Mouse (Mus musculus) subcutaneous adipose tissue, adult 2 months (tissue): ENCODE results near the gene Sephs2. TPM values are rescaled to one million over a fixed set of nuclear protein-coding genes. Genes with fewer than 3 reads are reported as not detected.

Source experiments
- polyA plus RNA-seq: library from polyadenylated mRNA; depleted of rRNA; stranded (reverse); fragments of >200 nt; gene quantifications from 2 replicates; pipeline ENCODE4 v1.2.3, GENCODE M21; 2012; ENCODE audit warnings: low replicate concordance; rRNA removed

Gene Sephs2
- polyA plus RNA-seq = 30.3 and 33.1 TPM in 2 replicates

DNA sequence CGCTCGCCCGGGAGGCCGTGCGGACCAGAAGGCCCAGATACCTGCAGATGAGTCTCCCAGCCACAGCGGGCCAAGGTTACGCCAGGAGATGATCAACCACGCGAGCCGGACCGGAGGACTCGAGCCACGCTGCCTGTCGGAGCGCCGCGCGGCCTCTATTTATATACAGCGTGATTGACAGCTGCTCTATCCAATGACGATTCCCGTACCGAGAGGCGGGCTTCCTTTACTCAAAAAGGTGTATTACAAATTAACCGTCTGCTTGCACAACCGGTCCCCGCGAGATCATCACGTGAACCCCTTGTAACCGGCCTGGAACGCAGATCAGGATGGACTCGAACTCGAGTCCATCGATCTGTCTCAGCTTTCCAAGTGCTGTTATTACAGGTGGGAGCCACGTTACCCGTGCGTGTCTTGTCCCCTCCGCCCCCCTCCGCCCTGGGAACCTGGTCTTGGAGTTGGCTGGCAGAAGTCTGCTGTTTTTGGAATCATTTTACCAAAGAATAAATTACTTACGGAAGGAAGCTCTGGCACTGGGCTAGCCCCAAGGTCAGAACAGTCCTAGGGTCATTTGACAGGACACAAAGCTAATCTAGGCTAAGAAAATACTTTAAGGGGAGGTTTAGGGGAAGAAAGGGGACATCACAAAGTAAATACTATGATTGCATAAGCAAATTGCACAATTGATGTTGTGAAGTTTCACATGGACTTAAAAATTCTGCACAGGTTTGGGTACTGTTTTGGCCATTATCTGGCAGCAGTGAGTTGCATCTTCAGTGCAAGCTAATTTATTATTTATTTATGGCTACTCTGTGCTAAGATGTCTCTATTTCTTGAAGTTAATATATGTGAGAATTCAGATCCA, at the start of gene Sephs2:
TSS of gene Sephs2 (minus strand) at position 131 of the 865 bp plus-strand sequence.

DNA sequence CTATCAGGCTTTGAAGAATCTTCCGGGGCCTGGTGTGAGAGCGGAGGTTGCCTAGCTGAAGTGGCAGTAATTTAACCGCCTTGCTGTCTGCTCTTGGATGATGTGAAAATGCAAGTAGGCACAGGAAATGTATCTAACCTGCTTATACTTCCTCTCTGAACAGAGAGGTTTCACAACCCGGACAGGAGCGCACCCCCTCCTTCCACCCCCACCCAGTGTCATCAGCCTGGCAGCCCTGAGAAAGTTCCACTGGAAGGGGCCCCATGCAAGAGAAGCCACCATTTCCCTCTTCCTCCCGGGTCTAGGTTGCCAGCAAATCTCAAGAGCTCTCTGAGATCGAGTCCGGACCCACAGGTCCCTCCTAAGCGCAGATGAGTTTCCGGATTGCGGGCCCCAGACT, 22.2 kb upstream of the Sephs2 start, which contains the start of gene Itgal:
TSS of gene Itgal (plus strand) at position 163 of the 400 bp plus-strand sequence.

DNA sequence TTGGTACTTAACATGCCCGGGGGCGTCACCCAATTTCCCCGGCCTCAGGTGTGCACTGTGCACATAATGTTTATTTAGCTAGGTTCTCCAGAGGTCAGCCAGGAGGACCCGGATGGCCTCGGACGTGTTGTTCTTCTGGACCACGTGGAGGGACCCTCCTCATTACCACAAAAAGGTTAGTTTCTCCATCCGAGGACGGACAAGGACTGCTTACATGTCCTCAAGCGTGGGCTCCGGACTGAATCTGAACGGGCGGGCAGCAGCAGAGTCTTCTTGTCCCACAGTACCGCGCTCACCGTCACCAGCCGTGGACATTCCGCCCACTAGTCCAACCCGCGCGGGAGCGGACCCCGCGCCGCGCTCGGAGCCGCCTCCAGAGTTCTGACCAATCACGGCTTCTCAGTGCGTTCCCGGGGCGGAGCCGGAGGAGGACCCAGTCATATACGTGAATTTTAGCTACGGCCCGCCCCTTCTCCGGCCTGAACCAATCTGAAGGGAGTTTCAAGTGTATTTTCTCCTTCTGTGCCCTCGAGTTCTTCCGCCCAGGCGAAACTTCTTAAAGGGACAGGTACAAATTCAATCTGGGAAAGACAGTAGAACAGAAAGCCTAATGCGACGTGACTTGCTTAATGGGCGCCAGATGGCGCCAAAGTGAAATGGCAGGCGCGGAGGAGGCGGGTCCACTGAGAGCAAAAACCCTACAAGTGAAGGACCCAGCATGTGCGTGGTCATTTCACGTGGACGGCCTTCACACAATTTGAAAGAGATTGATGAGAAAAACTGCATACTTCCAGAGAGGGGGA, 13.3 kb downstream of the Sephs2 start, which contains the start of gene Dctpp1:
TSS of gene Dctpp1 (minus strand) at position 401 of the 803 bp plus-strand sequence.

DNA sequence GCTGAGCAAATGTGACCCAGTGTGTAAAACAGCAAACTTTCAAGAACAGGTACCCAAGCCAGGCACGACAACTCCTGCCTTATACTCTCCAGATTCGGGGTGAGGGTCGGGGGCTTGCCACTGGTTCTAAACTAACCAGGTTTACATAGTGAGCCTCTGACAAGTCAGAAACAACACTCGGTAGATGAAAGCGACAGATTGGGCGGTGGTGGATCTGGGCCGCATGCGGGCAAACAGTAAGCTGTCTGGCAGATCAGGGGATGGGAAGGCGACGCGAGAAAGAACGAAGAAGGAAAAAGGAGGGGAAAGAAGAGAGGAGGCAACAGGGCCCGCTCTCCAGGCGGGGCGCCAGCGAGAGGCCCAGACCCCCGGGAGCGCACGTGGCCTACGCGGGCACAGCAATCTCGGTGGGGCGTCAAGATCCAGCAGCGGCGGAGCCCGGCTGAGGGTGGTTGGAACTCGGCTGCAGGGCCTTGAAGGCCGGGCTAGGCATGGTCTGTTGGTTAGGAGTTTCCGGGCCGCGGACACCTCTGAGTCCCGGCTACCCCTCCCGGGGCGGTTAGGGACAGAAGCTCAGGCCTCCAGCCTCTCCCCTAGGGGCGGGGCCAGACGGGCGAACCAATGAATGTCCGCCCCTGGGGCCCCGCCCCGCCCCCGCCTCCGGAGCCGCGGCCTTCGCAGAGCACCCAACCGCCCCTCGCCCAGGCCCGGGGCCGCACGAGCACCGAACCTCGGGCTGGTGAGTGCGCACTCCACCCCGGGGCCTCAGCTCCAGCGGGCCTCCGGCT, 29.8 kb downstream of the Sephs2 start, which contains the start of gene Zfp771:
TSS of gene Zfp771 (plus strand) at position 405 of the 788 bp plus-strand sequence.

DNA sequence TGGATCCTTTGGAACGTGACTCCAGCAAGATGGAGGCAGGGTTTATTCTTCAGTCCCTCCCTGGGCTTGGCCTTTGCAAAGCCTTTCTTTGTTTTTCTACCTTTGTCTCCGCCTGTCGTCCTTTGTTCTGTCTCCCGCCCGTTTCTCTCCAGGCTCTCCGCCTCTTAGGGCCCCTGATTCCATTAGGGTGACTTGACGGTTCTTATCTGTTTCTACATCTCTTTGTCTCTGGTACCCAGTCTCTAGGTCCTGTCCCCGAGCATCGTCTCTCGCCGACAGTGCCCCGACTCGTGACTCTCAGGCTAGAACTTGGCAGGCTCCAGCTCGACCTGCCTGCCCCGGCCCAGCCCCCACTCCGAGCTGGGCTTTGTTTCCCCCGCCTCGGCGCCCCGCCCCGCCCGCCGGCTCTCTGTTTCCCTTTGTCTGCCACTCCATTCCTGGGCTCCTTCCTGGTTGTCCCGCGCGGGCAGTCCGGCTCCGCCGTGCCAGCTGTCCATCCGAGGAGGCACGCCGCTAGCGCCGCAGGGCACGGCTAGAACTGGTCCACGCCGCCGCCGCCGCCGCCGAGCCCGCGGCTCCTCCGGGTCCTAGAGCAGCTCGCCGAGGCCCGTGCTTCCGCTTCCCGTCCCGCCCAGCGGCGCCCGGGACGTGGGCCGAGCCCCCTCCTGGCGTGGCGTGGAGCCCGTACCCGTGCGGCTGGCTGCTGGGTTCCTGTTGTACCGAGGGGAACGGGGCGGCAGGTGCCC, 41.1 kb downstream of the Sephs2 start, which contains the start of the genes Zfp553 and Sept1:
TSS of gene Zfp553 (plus strand) at position 440 of the 746 bp plus-strand sequence.
TSS of gene Sept1 (minus strand) at position 509 of the 746 bp plus-strand sequence.

Other genes starting within 250 kb of the Sephs2 start
- 90.8 and 204 TPM in 2 replicates for gene Maz, start 247.0 kb downstream of the Sephs2 start, polyA plus RNA-seq
- gene Kif22, start 231.6 kb downstream of the Sephs2 start, polyA plus RNA-seq = 2.1 and 9.3 TPM in 2 replicates
- 0.37 and 0.99 TPM in 2 replicates for gene Zg16, start 186.7 kb downstream of the Sephs2 start, polyA plus RNA-seq
- 9.6 and 14.6 TPM in 2 replicates for gene AI467606, start 182.7 kb downstream of the Sephs2 start, polyA plus RNA-seq
- gene Qprt, start 151.8 kb downstream of the Sephs2 start, polyA plus RNA-seq = 1.3 and 3.4 TPM in 2 replicates
- 2.4 and 3.1 TPM in 2 replicates for gene Spn, start 136.2 kb downstream of the Sephs2 start, polyA plus RNA-seq
- gene Cd2bp2, start 78.0 kb downstream of the Sephs2 start, polyA plus RNA-seq = 26.3 and 45.0 TPM in 2 replicates
- gene Tbc1d10b, start 65.6 kb downstream of the Sephs2 start, polyA plus RNA-seq = 29.5 and 47.5 TPM in 2 replicates
- gene Mylpf, start 65.2 kb downstream of the Sephs2 start, polyA plus RNA-seq = 1.3 and 1.5 TPM in 2 replicates
- 5.3 and 22.2 TPM in 2 replicates for gene Zfp553, start 41.0 kb downstream of the Sephs2 start, polyA plus RNA-seq
- gene Sept1, start 40.9 kb downstream of the Sephs2 start, polyA plus RNA-seq = 18.4 and 23.6 TPM in 2 replicates
- gene Zfp771, start 29.8 kb downstream of the Sephs2 start, polyA plus RNA-seq = 43.2 and 112 TPM in 2 replicates
- 47.0 and 71.1 TPM in 2 replicates for gene Dctpp1, start 13.3 kb downstream of the Sephs2 start, polyA plus RNA-seq
- gene Itgal, start 22.2 kb upstream of the Sephs2 start, polyA plus RNA-seq = 5.0 and 11.6 TPM in 2 replicates
- 24.9 and 37.2 TPM in 2 replicates for gene Zfp768, start 71.5 kb upstream of the Sephs2 start, polyA plus RNA-seq
- 5.7 and 10.7 TPM in 2 replicates for gene Zfp747, start 102.0 kb upstream of the Sephs2 start, polyA plus RNA-seq
- gene 9130019O22Rik, start 113.1 kb upstream of the Sephs2 start, polyA plus RNA-seq = 2.8 and 5.8 TPM in 2 replicates
- 4.3 and 9.6 TPM in 2 replicates for gene E430018J23Rik, start 119.6 kb upstream of the Sephs2 start, polyA plus RNA-seq
- gene Zfp764, start 132.8 kb upstream of the Sephs2 start, polyA plus RNA-seq = 5.8 and 8.7 TPM in 2 replicates
- gene Zfp688, start 148.0 kb upstream of the Sephs2 start, polyA plus RNA-seq = 17.0 and 24.9 TPM in 2 replicates
- gene Zfp689, start 175.1 kb upstream of the Sephs2 start, polyA plus RNA-seq = 2.5 and 5.1 TPM in 2 replicates
- 65.7 and 102 TPM in 2 replicates for gene Prr14, start 185.6 kb upstream of the Sephs2 start, polyA plus RNA-seq
- gene Fbrs, start 205.1 kb upstream of the Sephs2 start, polyA plus RNA-seq = 20.0 and 36.9 TPM in 2 replicates
- 10.6 and 30.1 TPM in 2 replicates for gene Srcap, start 237.9 kb upstream of the Sephs2 start, polyA plus RNA-seq
- gene Gm42715, start 245.5 kb upstream of the Sephs2 start, polyA plus RNA-seq = 14.3 and 19.8 TPM in 2 replicates